Mouse (Mus musculus) C2C12 (cell line): ENCODE results near the gene Mfap1a.

Experiments
- CTCF ChIP-seq: IDR thresholded peaks from one replicate; pipeline ENCODE4 v1.5.1; 2011; ENCODE audit not compliant: control insufficient read depth, insufficient read depth, insufficient read length
- MAX ChIP-seq: IDR thresholded peaks from one replicate; pipeline ENCODE4 v1.6.1; 2011; ENCODE audit warnings: mild to moderate bottlenecking, control low read depth
- MYOD1 ChIP-seq: IDR thresholded peaks from one replicate; pipeline ENCODE4 v1.6.1; 2011; ENCODE audit warnings: low read depth; ENCODE audit not compliant: control insufficient read depth, insufficient read length

- no peak for TF ChIP-seq CTCF
- no peak for TF ChIP-seq MYOD1
- TF ChIP-seq MAX: no peak
Measured at GRCm38 (mm10) chr2:121509584-121509983, 3.1 kb upstream of the Mfap1a start.
